Mouse (Mus musculus): Measurements from ENCODE around the gene Lta.

- TF ChIP-seq CTCF (IDR thresholded peaks at IDR 0.05) (no peak), EP300 (IDR thresholded peaks at IDR 0.05; ENCODE audit: insufficient read depth, low read depth, low read length) (no peak), POLR2A (IDR thresholded peaks at IDR 0.05; ENCODE audit: insufficient read depth, low read depth, low read length) (no peak)
Measured at GRCm38 (mm10) chr17:35201128-35201527, 4.0 kb downstream of the Lta start.

Measured in heart, adult 2 months (tissue).